Mouse (Mus musculus): Measurements from ENCODE around the gene Fyn. TPM values are rescaled to one million over a fixed set of nuclear protein-coding genes. Genes with fewer than 3 reads are reported as not detected.

The Fyn gene
- total and polyA plus RNA-seq, 3 experiments: 89.7 to 127 (median 101) TPM

DNA sequence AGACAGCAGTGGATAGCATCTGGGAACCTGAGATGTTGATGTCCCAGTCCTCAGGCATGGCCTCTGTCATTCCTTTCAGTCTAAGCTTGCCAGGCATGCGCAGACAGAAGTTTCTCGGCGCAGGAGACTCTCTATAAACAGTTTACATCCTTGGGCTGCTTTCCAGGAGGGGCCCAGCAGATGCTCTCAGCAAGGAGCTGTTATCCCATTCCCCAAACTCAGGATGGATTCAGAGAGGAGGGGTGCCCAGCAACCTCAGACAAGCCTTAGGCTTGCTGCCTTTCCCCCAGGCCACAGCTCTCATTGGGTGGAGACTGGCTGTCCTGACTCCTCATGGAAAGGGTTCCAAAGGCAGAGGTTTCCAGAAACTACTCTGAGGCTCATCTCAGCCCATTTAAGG is 242.6 kb downstream of the Fyn start:
- Histone ChIP-seq H3K4me1 (ENCODE audit: insufficient read depth, low read depth, low read length) (no peaks in the 10 kb centered on the region; the same call in 1 of the 2 replicates), H3K4me3 (ENCODE audit: low read depth, low read length) (no peak overlapping the region), H3K36me3 (replicated peaks) (no peaks in the 10 kb centered on the region), H3K27me3 (ENCODE audit: insufficient read depth, low read length) (peaks cover 19% of the 10 kb centered on the region), H3K9me3 (replicated peaks) (no peaks in the 10 kb centered on the region)
- TF ChIP-seq CTCF (IDR thresholded peaks at IDR 0.05; ENCODE audit: low read depth, low read length) (no peak), POLR2AphosphoS5 (IDR thresholded peaks at IDR 0.05; ENCODE audit: insufficient replicate concordance, low read depth, low read length) (no peak), GATA2 (IDR thresholded peaks at IDR 0.05; ENCODE audit: borderline replicate concordance, low read depth, low read length) (no peak), GATA1 (IDR thresholded peaks at IDR 0.05; ENCODE audit: borderline replicate concordance, low read length) (no peak), TAL1 (conservative IDR thresholded peaks at IDR 0.05; ENCODE audit: low read depth, low read length) (no peak)
- DNase-seq (ENCODE audit: low spot score): no peak
- no peak for ATAC-seq (ENCODE audit: extremely low read depth, insufficient number of reproducible peaks, low FRiP score, poor library complexity, severe bottlenecking)

DNA sequence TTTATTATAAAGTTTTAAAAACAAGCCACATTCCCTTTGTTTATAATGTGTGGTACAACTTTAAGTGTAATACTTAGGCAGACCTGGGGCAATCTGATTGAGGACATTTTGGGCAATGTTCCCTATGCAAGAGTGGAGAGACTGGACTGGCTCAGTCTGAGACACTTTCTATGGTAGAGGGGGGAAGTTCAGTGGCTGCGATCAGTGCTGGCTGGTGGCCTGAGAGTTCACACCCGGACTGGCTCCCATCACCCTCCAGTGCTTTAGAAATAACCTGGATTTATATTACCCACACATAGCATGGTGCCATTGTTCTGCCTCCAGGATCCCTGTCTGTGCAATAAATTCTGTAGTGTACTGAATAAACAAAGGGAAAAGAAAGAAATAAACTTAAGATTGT is 243.5 kb downstream of the Fyn start:
- TF ChIP-seq CTCF (IDR thresholded peaks at IDR 0.05; ENCODE audit: low read depth, low read length) (no peak), GATA2 (IDR thresholded peaks at IDR 0.05; ENCODE audit: borderline replicate concordance, low read depth, low read length) (no peak), TAL1 (conservative IDR thresholded peaks at IDR 0.05; ENCODE audit: low read depth, low read length) (no peak), POLR2AphosphoS5 (IDR thresholded peaks at IDR 0.05; ENCODE audit: insufficient replicate concordance, low read depth, low read length) (no peak), GATA1 (IDR thresholded peaks at IDR 0.05; ENCODE audit: borderline replicate concordance, low read length) (no peak)

DNA sequence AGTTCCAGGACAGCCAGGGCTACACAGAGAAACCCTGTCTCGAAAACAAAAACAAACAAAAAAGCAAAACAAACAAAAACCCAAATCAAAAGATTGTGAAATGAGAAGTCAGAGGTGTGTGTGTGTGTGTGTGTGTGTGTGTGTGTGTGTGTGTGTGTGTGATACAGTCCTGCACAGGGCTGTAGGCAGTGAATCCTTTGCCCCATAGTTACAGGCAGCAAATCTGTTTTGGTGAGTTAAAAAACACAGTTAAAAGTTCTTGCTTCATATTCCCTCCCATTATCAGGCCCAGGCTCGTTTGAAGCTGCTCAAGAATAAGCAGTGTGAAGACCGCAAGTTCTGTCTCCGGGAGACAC is 244.0 kb downstream of the Fyn start, which contains the start of gene Traf3ip2:
Gene Traf3ip2, plus strand, starts transcription at position 302 of the 356 bp plus-strand sequence.
- H3K9me3 ChIP-seq (replicated peaks): no peaks in the 10 kb centered on the region
- no peak within 1 kb of the TSS for H3K4me3 ChIP-seq (ENCODE audit: low read depth, low read length)
- DNase-seq (ENCODE audit: low spot score) (no peak), ATAC-seq (ENCODE audit: extremely low read depth, insufficient number of reproducible peaks, low FRiP score, poor library complexity, severe bottlenecking) (no peak)
- no peaks in the 10 kb centered on the region; the same call in 1 of the 2 replicates for H3K4me1 ChIP-seq (ENCODE audit: insufficient read depth, low read depth, low read length)
- H3K27me3 ChIP-seq (ENCODE audit: insufficient read depth, low read length): peaks cover 21% of the 10 kb centered on the region
- TF ChIP-seq GATA2 (IDR thresholded peaks at IDR 0.05; ENCODE audit: borderline replicate concordance, low read depth, low read length) (no peak), CTCF (IDR thresholded peaks at IDR 0.05; ENCODE audit: low read depth, low read length) (no peak), TAL1 (conservative IDR thresholded peaks at IDR 0.05; ENCODE audit: low read depth, low read length) (no peak), GATA1 (IDR thresholded peaks at IDR 0.05; ENCODE audit: borderline replicate concordance, low read length) (no peak), POLR2AphosphoS5 (IDR thresholded peaks at IDR 0.05; ENCODE audit: insufficient replicate concordance, low read depth, low read length) (no peak)
- no peaks in the 10 kb centered on the region for H3K36me3 ChIP-seq (replicated peaks)

More for the DNA sequence above, 243.5 kb downstream of the Fyn start:
- Histone ChIP-seq H3K36me3 (replicated peaks) (no peaks in the 10 kb centered on the region), H3K9me3 (replicated peaks) (no peaks in the 10 kb centered on the region), H3K4me3 (ENCODE audit: low read depth, low read length) (no peak overlapping the region), H3K27me3 (ENCODE audit: insufficient read depth, low read length) (peaks cover 21% of the 10 kb centered on the region), H3K4me1 (ENCODE audit: insufficient read depth, low read depth, low read length) (no peaks in the 10 kb centered on the region; the same call in 1 of the 2 replicates)
- ATAC-seq (ENCODE audit: extremely low read depth, insufficient number of reproducible peaks, low FRiP score, poor library complexity, severe bottlenecking) (no peak), DNase-seq (ENCODE audit: low spot score) (no peak)

DNA sequence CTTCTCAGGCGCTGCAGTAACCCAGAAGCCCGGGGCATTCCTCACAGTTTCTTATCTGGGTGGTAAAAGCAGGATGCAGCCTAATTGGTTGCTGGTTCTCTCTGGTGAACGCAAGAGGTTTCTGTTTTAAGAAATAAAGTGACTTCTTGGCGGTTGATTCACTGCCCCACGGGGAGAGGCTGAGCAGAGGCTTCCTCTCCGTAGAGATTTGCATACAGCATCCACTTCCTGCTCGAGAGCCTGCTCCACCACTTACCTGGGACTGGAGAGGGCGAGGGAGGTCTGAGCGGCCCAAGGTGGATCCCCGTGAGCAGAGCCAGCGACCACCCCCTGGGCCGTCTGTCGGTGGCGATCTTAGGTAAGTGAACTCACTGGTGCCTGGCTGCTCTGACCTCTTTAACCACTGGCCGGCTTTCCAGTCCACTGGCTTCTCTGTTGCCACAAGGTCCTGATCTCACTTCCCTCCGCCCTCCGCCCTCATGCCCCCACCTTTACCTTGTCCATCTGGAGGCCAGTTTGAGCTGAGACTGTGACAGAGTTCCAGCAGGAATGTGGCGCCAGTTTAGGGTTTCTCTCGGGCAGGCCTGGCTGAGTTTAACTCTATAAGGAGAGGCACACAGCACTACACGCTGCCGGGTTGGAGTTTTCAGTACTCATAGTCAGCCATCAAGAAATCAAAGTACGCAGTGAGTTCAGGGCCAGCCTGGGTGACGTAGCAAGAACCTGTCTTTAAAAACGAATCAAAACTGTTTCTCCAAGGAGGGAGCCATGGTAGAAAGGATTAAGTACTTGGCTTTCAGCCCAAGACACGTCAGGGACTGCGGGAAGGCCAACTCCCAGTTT is 244.6 kb downstream of the Fyn start:
- no peaks in the 10 kb centered on the region; the same call in 1 of the 2 replicates for H3K4me1 ChIP-seq (ENCODE audit: insufficient read depth, low read depth, low read length)
- H3K4me3 ChIP-seq (ENCODE audit: low read depth, low read length): no peak overlapping the region
- peaks cover 21% of the 10 kb centered on the region for H3K27me3 ChIP-seq (ENCODE audit: insufficient read depth, low read length)
- TF ChIP-seq TAL1 (conservative IDR thresholded peaks at IDR 0.05; ENCODE audit: low read depth, low read length) (no peak), GATA1 (IDR thresholded peaks at IDR 0.05; ENCODE audit: borderline replicate concordance, low read length) (no peak), GATA2 (IDR thresholded peaks at IDR 0.05; ENCODE audit: borderline replicate concordance, low read depth, low read length) (no peak), POLR2AphosphoS5 (IDR thresholded peaks at IDR 0.05; ENCODE audit: insufficient replicate concordance, low read depth, low read length) (no peak), CTCF (IDR thresholded peaks at IDR 0.05; ENCODE audit: low read depth, low read length) (no peak)
- peak; percentile 62 for ATAC-seq (ENCODE audit: extremely low read depth, insufficient number of reproducible peaks, low FRiP score, poor library complexity, severe bottlenecking)
- H3K36me3 ChIP-seq (replicated peaks): no peaks in the 10 kb centered on the region
- DNase-seq (ENCODE audit: low spot score): no peak
- no peaks in the 10 kb centered on the region for H3K9me3 ChIP-seq (replicated peaks)

DNA sequence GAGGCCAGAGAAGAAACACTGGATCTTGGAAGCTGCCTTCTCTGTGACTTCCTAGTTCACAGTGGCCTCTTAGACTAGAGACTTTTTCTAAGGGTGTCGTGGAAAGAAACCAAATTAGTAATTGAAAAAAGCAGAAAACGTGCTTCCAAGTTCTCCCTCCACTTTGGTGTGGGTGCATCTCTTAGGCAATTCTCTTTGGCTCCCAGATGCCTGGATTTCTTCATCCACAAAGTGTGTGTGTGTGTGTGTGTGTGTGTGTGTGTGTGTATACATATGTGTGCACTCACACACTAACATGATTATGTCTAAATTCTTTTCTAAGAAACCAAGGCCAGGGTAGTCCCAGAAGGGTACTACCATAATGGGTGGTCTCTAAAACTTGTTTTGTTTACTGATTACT is 245.3 kb downstream of the Fyn start:
- TF ChIP-seq CTCF (IDR thresholded peaks at IDR 0.05; ENCODE audit: low read depth, low read length) (no peak), GATA1 (IDR thresholded peaks at IDR 0.05; ENCODE audit: borderline replicate concordance, low read length) (no peak), GATA2 (IDR thresholded peaks at IDR 0.05; ENCODE audit: borderline replicate concordance, low read depth, low read length) (no peak), TAL1 (conservative IDR thresholded peaks at IDR 0.05; ENCODE audit: low read depth, low read length) (no peak), POLR2AphosphoS5 (IDR thresholded peaks at IDR 0.05; ENCODE audit: insufficient replicate concordance, low read depth, low read length) (no peak)
- H3K27me3 ChIP-seq (ENCODE audit: insufficient read depth, low read length): peaks cover 23% of the 10 kb centered on the region
- H3K4me3 ChIP-seq (ENCODE audit: low read depth, low read length): no peak overlapping the region
- H3K4me1 ChIP-seq (ENCODE audit: insufficient read depth, low read depth, low read length): no peaks in the 10 kb centered on the region; the same call in 1 of the 2 replicates
- no peak for DNase-seq (ENCODE audit: low spot score)
- H3K36me3 ChIP-seq (replicated peaks): no peaks in the 10 kb centered on the region
- H3K9me3 ChIP-seq (replicated peaks): no peaks in the 10 kb centered on the region
- ATAC-seq (ENCODE audit: extremely low read depth, insufficient number of reproducible peaks, low FRiP score, poor library complexity, severe bottlenecking): no peak

DNA sequence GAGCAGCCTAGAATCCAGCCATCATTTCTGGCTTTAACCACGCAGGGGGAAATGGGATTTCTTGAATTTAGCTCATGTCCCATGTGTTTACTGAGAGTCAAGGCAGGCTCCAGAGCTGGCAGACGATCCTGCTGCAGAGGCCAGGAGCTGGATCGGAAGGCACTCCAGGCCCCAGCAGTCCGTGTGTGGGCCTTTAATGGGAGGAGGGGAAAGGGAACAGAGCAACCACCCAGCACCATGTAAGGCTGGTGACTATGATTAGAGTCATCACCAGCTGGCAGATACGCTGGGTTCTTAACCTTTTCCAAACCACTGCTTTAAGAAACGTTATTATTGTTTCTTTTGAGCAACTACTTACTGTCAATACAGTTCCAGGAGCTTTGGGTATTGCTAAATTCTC is 246.0 kb downstream of the Fyn start:
- Histone ChIP-seq H3K4me1 (ENCODE audit: insufficient read depth, low read depth, low read length) (no peaks in the 10 kb centered on the region; the same call in 1 of the 2 replicates), H3K9me3 (replicated peaks) (no peaks in the 10 kb centered on the region), H3K36me3 (replicated peaks) (no peaks in the 10 kb centered on the region), H3K4me3 (ENCODE audit: low read depth, low read length) (no peak overlapping the region), H3K27me3 (ENCODE audit: insufficient read depth, low read length) (peaks cover 25% of the 10 kb centered on the region)
- DNase-seq (ENCODE audit: low spot score): no peak
- TF ChIP-seq GATA2 (IDR thresholded peaks at IDR 0.05; ENCODE audit: borderline replicate concordance, low read depth, low read length) (no peak), GATA1 (IDR thresholded peaks at IDR 0.05; ENCODE audit: borderline replicate concordance, low read length) (no peak), CTCF (IDR thresholded peaks at IDR 0.05; ENCODE audit: low read depth, low read length) (no peak), TAL1 (conservative IDR thresholded peaks at IDR 0.05; ENCODE audit: low read depth, low read length) (no peak)
- ATAC-seq (ENCODE audit: extremely low read depth, insufficient number of reproducible peaks, low FRiP score, poor library complexity, severe bottlenecking): no peak

Other genes with a start within 250 kb of the Fyn start
- 0.73 and 11.0 TPM in 2 replicates for gene Fam229b, start 234.9 kb upstream of the Fyn start, total RNA-seq (2014; fragmentation: Nextera tagmentation)
- 1.6 and 2.3 TPM in 2 replicates for gene Fam229b, start 234.9 kb upstream of the Fyn start, total RNA-seq (2017)
- 0.16 and 0.25 TPM in 2 replicates for gene Fam229b, start 234.9 kb upstream of the Fyn start, polyA plus RNA-seq (2012)
- gene Tube1, start 234.9 kb upstream of the Fyn start, total RNA-seq (2014; fragmentation: Nextera tagmentation): 33.3 and 36.4 TPM in 2 replicates
- gene Tube1, start 234.9 kb upstream of the Fyn start, total RNA-seq (2017): 24.8 TPM in 2 replicates
- 3.7 and 4.2 TPM in 2 replicates for gene Tube1, start 234.9 kb upstream of the Fyn start, polyA plus RNA-seq (2012)
- not detected in 2 replicates for gene Ccn6, start 205.1 kb upstream of the Fyn start, total RNA-seq (2014; fragmentation: Nextera tagmentation)
- gene Ccn6, start 205.1 kb upstream of the Fyn start, total RNA-seq (2017): not detected in 2 replicates
- not detected in 2 replicates for gene Ccn6, start 205.1 kb upstream of the Fyn start, polyA plus RNA-seq (2012)
- 0.24 and 0.75 TPM in 2 replicates for gene Traf3ip2, start 244.1 kb downstream of the Fyn start, total RNA-seq (2014; fragmentation: Nextera tagmentation)
- 1.9 and 2.3 TPM in 2 replicates for gene Traf3ip2, start 244.1 kb downstream of the Fyn start, total RNA-seq (2017)
- gene Traf3ip2, start 244.1 kb downstream of the Fyn start, polyA plus RNA-seq (2012): 1.8 and 2.2 TPM in 2 replicates